Mouse (Mus musculus): ENCODE results near the gene Sympk.
A peak's percentile ranks its signal among the peaks of the same experiment; 100 is the strongest.

The Sympk gene

GRCm38 (mm10) chr7:19024096-19024506 is at the start of gene Sympk:
Sympk (plus strand) TSS chr7:19024377.
- peak; percentile 98 for DNase-seq (ENCODE audit: low read depth, low spot score)

GRCm38 (mm10) chr7:18978381-18978780 is 45.8 kb upstream of the Sympk start:
- DNase-seq (ENCODE audit: low read depth, low spot score): peak; percentile 75

GRCm38 (mm10) chr7:18986503-18986902 is 37.7 kb upstream of the Sympk start:
- no peak for DNase-seq (ENCODE audit: low read depth, low spot score)

- no peak for DNase-seq (ENCODE audit: low read depth, low spot score)
Observed at GRCm38 (mm10) chr7:18987100-18987499, 37.1 kb upstream of the Sympk start, which contains the start of gene Nanos2. Nanos2 (plus strand) TSS chr7:18987400.

GRCm38 (mm10) chr7:18987747-18988146 is 36.4 kb upstream of the Sympk start:
- DNase-seq (ENCODE audit: low read depth, low spot score): no peak

- no peak for DNase-seq (ENCODE audit: low read depth, low spot score)
Observed at GRCm38 (mm10) chr7:18988780-18989179, 35.4 kb upstream of the Sympk start.

- DNase-seq (ENCODE audit: low read depth, low spot score): peak; percentile 83
Observed at GRCm38 (mm10) chr7:18989995-18990394, 34.2 kb upstream of the Sympk start.

GRCm38 (mm10) chr7:18990601-18991295 is 33.4 kb upstream of the Sympk start, which contains the start of gene Mypop:
Mypop (plus strand) TSS chr7:18991245.
- peak; percentile 100 for DNase-seq (ENCODE audit: low read depth, low spot score)

GRCm38 (mm10) chr7:18991660-18992293 is 32.4 kb upstream of the Sympk start:
- peak; percentile 52 for DNase-seq (ENCODE audit: low read depth, low spot score)

GRCm38 (mm10) chr7:18992294-18992675 is 31.9 kb upstream of the Sympk start:
- peak; percentile 64 for DNase-seq (ENCODE audit: low read depth, low spot score)

- no peak for DNase-seq (ENCODE audit: low read depth, low spot score)
Observed at GRCm38 (mm10) chr7:18993036-18993435, 31.1 kb upstream of the Sympk start.

GRCm38 (mm10) chr7:18998835-18999234 is 25.3 kb upstream of the Sympk start:
- peak; percentile 69 for DNase-seq (ENCODE audit: low read depth, low spot score)

- DNase-seq (ENCODE audit: low read depth, low spot score): no peak
Observed at GRCm38 (mm10) chr7:19000421-19000820, 23.8 kb upstream of the Sympk start.

- DNase-seq (ENCODE audit: low read depth, low spot score): no peak
Observed at GRCm38 (mm10) chr7:19001066-19001806, 22.9 kb upstream of the Sympk start.

GRCm38 (mm10) chr7:19001807-19002085 is 22.4 kb upstream of the Sympk start:
- no peak for DNase-seq (ENCODE audit: low read depth, low spot score)

- DNase-seq (ENCODE audit: low read depth, low spot score): peak; percentile 32
Observed at GRCm38 (mm10) chr7:19002115-19002514, 22.1 kb upstream of the Sympk start.

- DNase-seq (ENCODE audit: low read depth, low spot score): peak; percentile 98
Observed at GRCm38 (mm10) chr7:19002848-19003498, 21.2 kb upstream of the Sympk start.

GRCm38 (mm10) chr7:19003902-19004630 is 20.1 kb upstream of the Sympk start, which contains the start of gene Irf2bp1:
Irf2bp1 (plus strand) TSS chr7:19004044.
- DNase-seq (ENCODE audit: low read depth, low spot score): peak; percentile 98

GRCm38 (mm10) chr7:19004631-19005079 is 19.5 kb upstream of the Sympk start:
- DNase-seq (ENCODE audit: low read depth, low spot score): no peak

GRCm38 (mm10) chr7:19005417-19006121 is 18.6 kb upstream of the Sympk start:
- DNase-seq (ENCODE audit: low read depth, low spot score): no peak

- DNase-seq (ENCODE audit: low read depth, low spot score): peak; percentile 95
Observed at GRCm38 (mm10) chr7:19006476-19006875, 17.7 kb upstream of the Sympk start.
